Mouse (Mus musculus) forebrain, postnatal 0 days (tissue): ENCODE measurements around the gene Inpp4b. TPM values are rescaled to one million over a fixed set of nuclear protein-coding genes. Genes with fewer than 3 reads are reported as not detected.
A peak's percentile ranks its signal among the peaks of the same experiment; 100 is the strongest.

ENCODE experiments used
- ATAC-seq: fragments of 200-750 bp; cut with Nextera tagmentation; 2 replicates; pipeline ENCODE4 v1.8.0; 2017; ENCODE audit warnings: mild to moderate bottlenecking, moderate library complexity
- DNase-seq: peaks from one replicate; pipeline ENCODE4 v3.0.0-alpha.2; 2015
- H3K27ac ChIP-seq: fragments of 300-500 bp; sonication (generic); 2 replicates; pipeline ENCODE4 v1.5.1; 2014; ENCODE audit warnings: low read depth, mild to moderate bottlenecking, antibody characterized with exemption, low read length, moderate library complexity, mixed read lengths
- H3K27me3 ChIP-seq: fragments of 300-500 bp; sonication (generic); 2 replicates; pipeline ENCODE4 v1.6.1; 2014; ENCODE audit warnings: mild to moderate bottlenecking, low read length, mixed read lengths; ENCODE audit not compliant: insufficient read depth
- H3K36me3 ChIP-seq: fragments of 300-500 bp; sonication (generic); 2 replicates; pipeline ENCODE4 v1.6.1; 2014; ENCODE audit warnings: mild to moderate bottlenecking, moderate library complexity; ENCODE audit not compliant: insufficient read depth
- H3K4me1 ChIP-seq: fragments of 300-500 bp; sonication (generic); 2 replicates; pipeline ENCODE4 v1.6.1; 2014; ENCODE audit warnings: antibody characterized with exemption; ENCODE audit not compliant: insufficient read depth
- H3K4me2 ChIP-seq: fragments of 300-500 bp; sonication (generic); 2 replicates; pipeline ENCODE4 v1.6.1; 2014; ENCODE audit warnings: low read depth, mild to moderate bottlenecking, moderate library complexity
- H3K4me3 ChIP-seq: fragments of 300-500 bp; sonication (generic); 2 replicates; pipeline ENCODE4 v1.5.1; 2014; ENCODE audit warnings: low read depth, low read length, mixed read lengths
- H3K9ac ChIP-seq: fragments of 300-500 bp; sonication (generic); 2 replicates; pipeline ENCODE4 v1.6.1; 2014; ENCODE audit warnings: mild to moderate bottlenecking
- H3K9me3 ChIP-seq: fragments of 300-500 bp; sonication (generic); 2 replicates; pipeline ENCODE4 v1.6.1; 2016; ENCODE audit warnings: low read length
- CTCF ChIP-seq: sonication (generic); IDR thresholded peaks from 2 replicates; pipeline ENCODE4 v1.5.1; 2016; ENCODE audit warnings: antibody characterized with exemption, control low read depth, low read depth
- WGBS: fragments of 180-500 bp; shearing (Covaris S2); extraction: QIAGEN DNeasy Blood & Tissue Kit; methylation state at CpG from one replicate; pipeline ENCODE4 v1.1.7; 2014; 5-methylcytosine and 5-hydroxymethylcytosine counted together
- polyA plus RNA-seq: library from polyadenylated mRNA; unstranded; fragments of >200 nt; fragmentation: Nextera tagmentation; extraction: Ambion mirVana; gene quantifications from 2 replicates; pipeline ENCODE4 v1.2.1, GENCODE M21; 2015
- total RNA-seq: library from RNA; depleted of rRNA; stranded (reverse); fragments of >200 nt; gene quantifications from 2 replicates; pipeline ENCODE4 v1.2.3, GENCODE M21; 2014

Inpp4b gene
- total and polyA plus RNA-seq, 2 experiments from 2014 or later: 6.7 to 10.6 TPM

DNA sequence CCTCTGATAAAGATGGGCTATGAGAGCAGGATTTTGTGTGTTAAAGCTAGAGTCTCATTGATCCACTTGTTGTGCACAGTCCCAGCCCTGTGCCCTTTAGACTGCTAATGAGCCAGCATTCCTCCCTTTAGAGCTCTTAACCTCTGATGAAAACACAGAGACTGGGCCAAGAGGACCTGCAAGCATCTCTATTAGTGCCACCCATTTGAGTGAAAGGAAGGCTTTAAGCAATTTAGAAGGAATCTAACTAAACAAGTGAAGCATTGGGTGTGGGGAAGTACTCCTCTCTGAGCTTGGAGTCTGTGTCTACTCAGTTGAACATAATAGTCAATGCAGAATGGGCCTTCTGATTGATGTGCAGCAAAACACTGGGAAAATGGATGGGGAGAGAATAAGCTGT is 762.2 kb downstream of the Inpp4b start:
- TF ChIP-seq CTCF: no peak
- H3K27me3 ChIP-seq: no peaks in the 10 kb centered on the region
- H3K27ac ChIP-seq: no peak overlapping the region
- no peak overlapping the region for H3K4me3 ChIP-seq
- no peak for DNase-seq
- no peaks in the 10 kb centered on the region for H3K36me3 ChIP-seq
- no peaks in the 10 kb centered on the region for H3K4me1 ChIP-seq
- H3K4me2 ChIP-seq: no peak overlapping the region
- ATAC-seq: peak; percentile 63
- no peak overlapping the region for H3K9ac ChIP-seq
- H3K9me3 ChIP-seq: no peaks in the 10 kb centered on the region

DNA sequence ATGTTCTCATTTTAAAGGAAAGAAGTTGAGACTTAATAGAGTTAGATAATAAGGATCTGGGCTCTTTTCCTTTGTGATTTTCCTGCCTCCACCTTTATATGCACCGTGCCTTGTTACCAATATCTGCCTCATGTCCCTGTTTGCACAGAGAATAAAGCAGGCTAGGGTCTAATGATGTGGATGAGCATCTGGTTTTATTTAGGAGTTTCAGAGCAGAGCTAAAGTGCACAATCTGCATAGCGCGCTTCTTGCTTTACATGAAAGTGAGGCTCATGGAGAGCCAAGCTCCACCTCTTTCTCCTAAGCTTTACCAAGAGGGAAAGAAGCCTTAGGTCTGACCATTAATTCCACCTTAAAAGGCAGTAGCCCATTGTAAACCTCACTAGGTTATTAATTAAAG is 763.8 kb downstream of the Inpp4b start:
- Histone ChIP-seq H3K36me3 (no peaks in the 10 kb centered on the region), H3K9me3 (no peaks in the 10 kb centered on the region), H3K27me3 (no peaks in the 10 kb centered on the region), H3K4me2 (no peak overlapping the region), H3K27ac (no peak overlapping the region), H3K9ac (no peak overlapping the region), H3K4me1 (no peaks in the 10 kb centered on the region), H3K4me3 (no peak overlapping the region)
- ATAC-seq (no peak), DNase-seq (no peak)
- TF ChIP-seq CTCF: no peak
- 77% methylated on average over 3 of the region's 3 CpGs for WGBS

DNA sequence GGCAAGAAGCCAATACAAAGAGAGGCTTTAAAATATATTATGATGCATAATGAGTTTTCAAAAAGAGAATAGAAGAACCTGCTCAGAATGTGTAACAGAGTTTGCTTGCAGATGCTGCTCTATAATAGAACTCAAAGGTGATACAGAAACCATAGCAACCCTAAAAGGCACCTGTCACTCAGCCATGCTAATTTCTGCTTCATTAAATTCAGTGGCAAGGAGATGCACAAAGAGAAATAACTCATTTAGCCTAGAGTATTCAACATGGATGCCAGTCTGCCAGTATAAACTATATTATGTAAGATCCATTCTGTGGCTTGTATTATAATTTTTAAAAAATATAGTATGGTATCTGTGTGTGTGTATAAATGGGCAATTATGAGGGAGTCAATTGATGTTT is 807.9 kb downstream of the Inpp4b start:
- H3K27me3 ChIP-seq: no peaks in the 10 kb centered on the region
- H3K4me2 ChIP-seq: no peak overlapping the region
- no peaks in the 10 kb centered on the region for H3K4me1 ChIP-seq
- peak; percentile 84 for ATAC-seq
- H3K9ac ChIP-seq: no peak overlapping the region
- H3K36me3 ChIP-seq: no peaks in the 10 kb centered on the region
- H3K9me3 ChIP-seq: no peaks in the 10 kb centered on the region
- no peak overlapping the region for H3K4me3 ChIP-seq
- no peak overlapping the region for H3K27ac ChIP-seq
- DNase-seq: peak; percentile 53
- no peak for TF ChIP-seq CTCF

DNA sequence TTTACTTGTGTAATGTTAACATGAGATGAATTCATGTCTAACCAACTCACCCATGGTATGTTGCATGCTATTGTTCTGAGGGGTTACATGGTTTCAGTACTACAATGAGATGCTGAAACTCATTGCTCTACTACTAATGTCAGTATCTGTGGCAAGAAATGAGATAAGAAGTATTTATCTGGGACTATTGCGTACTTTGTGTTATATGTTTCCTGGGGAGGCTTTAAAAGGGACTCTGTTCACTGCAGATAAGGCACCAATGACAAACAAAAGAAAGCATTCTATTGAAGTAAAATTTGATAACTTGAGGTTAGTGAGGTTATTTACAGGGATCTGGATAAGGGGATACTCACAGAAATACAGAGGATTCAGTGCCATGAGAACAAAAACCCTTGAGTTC is 815.6 kb downstream of the Inpp4b start:
- Histone ChIP-seq H3K27me3 (no peaks in the 10 kb centered on the region), H3K36me3 (no peaks in the 10 kb centered on the region), H3K4me1 (no peaks in the 10 kb centered on the region), H3K9ac (no peak overlapping the region), H3K4me2 (no peak overlapping the region), H3K4me3 (no peak overlapping the region), H3K9me3 (no peaks in the 10 kb centered on the region), H3K27ac (no peak overlapping the region)
- no peak for DNase-seq
- TF ChIP-seq CTCF: no peak
- WGBS: 87% methylated on average over 1 of the region's 1 CpGs
- no peak for ATAC-seq
